Mouse (Mus musculus): ENCODE measurements around the gene Gpatch2l. TPM values are rescaled to one million over a fixed set of nuclear protein-coding genes. Genes with fewer than 3 reads are reported as not detected.

Gpatch2l gene
- total and polyA plus RNA-seq, 3 experiments = 5.5 to 8.5 (median 8.0) TPM

- in situ Hi-C loops (cut with MboI; ENCODE audit: low pct_ligation_motif_present, low pct_unique_long_range_greater_than_20kb, low sequenced_read_pairs) = no loop called here
- peak; percentile 43 for TF ChIP-seq SMC3 (IDR thresholded peaks at IDR 0.05; ENCODE audit: low read depth, low read length)
- no peak for TF ChIP-seq POLR2A (IDR thresholded peaks at IDR 0.05; ENCODE audit: low read depth, low read length)
- peak; percentile 44 for TF ChIP-seq RAD21 (IDR thresholded peaks at IDR 0.05; ENCODE audit: low read depth, low read length)
- peak; percentile 14 to 52; a peak in 2 of 4 replicates for TF ChIP-seq CTCF (conservative IDR thresholded peaks at IDR 0.05 in 1 of 2, IDR thresholded peaks at IDR 0.05 in 1 of 2; ENCODE audit: low read depth in 2 of 2, low read length in 2 of 2)
- TF ChIP-seq MXI1 (IDR thresholded peaks at IDR 0.05; ENCODE audit: low read depth, low read length) = no peak
- TF ChIP-seq ZNF384 (IDR thresholded peaks at IDR 0.05; ENCODE audit: low read depth, low read length) = no peak
- no peaks in the 10 kb centered on the region for H3K27me3 ChIP-seq (replicated peaks)
- no peak overlapping the region for H3K4me2 ChIP-seq (ENCODE audit: insufficient read depth, low read depth, poor library complexity, severe bottlenecking)
- dilution Hi-C loops (cut with MboI; ENCODE audit: extremely low pct_ligation_motif_present, extremely low pct_unique_long_range_greater_than_20kb, low sequenced_read_pairs) = no loop called here
- H3K79me2 ChIP-seq (replicated peaks; ENCODE audit: control insufficient read depth, extremely low read depth, insufficient read depth, poor library complexity, severe bottlenecking) = no peaks in the 10 kb centered on the region
- peaks cover 0 to 5% of the 10 kb centered on the region in 2 experiments for H3K36me3 ChIP-seq (replicated peaks in 1 of 2; ENCODE audit: control insufficient read depth in 1 of 2, insufficient read depth in 1 of 2, low read length in 1 of 2)
- peak; percentile 8 for DNase-seq (ENCODE audit: extremely low read depth)
- no peak overlapping the region for H3K9ac ChIP-seq (ENCODE audit: insufficient read depth, low read depth)
- H3K4me1 ChIP-seq (ENCODE audit: control insufficient read depth in 1 of 2, insufficient read depth in 2 of 2) = no peaks in the 10 kb centered on the region
- no peak overlapping the region for H3K27ac ChIP-seq (ENCODE audit: insufficient read depth, low read depth)
- H3K9me3 ChIP-seq (replicated peaks; ENCODE audit: low read length) = peaks cover 2% of the 10 kb centered on the region
- no peak overlapping the region for H3K4me3 ChIP-seq (replicated peaks in 1 of 3; ENCODE audit: low read depth in 2 of 3, low read length in 2 of 3, poor library complexity in 1 of 3)
These were observed 55.8 kb downstream of the Gpatch2l start for GRCm38 (mm10) chr12:86297450-86297849.

- dilution Hi-C loops (cut with MboI; ENCODE audit: extremely low pct_ligation_motif_present, extremely low pct_unique_long_range_greater_than_20kb, low sequenced_read_pairs) = no loop called here
- in situ Hi-C loops (cut with MboI; ENCODE audit: low pct_ligation_motif_present, low pct_unique_long_range_greater_than_20kb, low sequenced_read_pairs) = no loop called here
- H3K9me3 ChIP-seq (replicated peaks; ENCODE audit: low read length) = no peaks in the 10 kb centered on the region
- H3K79me2 ChIP-seq (replicated peaks; ENCODE audit: control insufficient read depth, extremely low read depth, insufficient read depth, poor library complexity, severe bottlenecking) = no peaks in the 10 kb centered on the region
- no peak overlapping the region for H3K4me2 ChIP-seq (ENCODE audit: insufficient read depth, low read depth, poor library complexity, severe bottlenecking)
- H3K27me3 ChIP-seq (replicated peaks) = no peaks in the 10 kb centered on the region
- no peaks in the 10 kb centered on the region for H3K4me1 ChIP-seq (ENCODE audit: control insufficient read depth in 1 of 2, insufficient read depth in 2 of 2)
- TF ChIP-seq BHLHE40 (IDR thresholded peaks at IDR 0.05; ENCODE audit: low read depth, low read length) (0 out of 2 replicates have a peak, but pooled peaks have one; percentile 9), ETS1 (conservative IDR thresholded peaks at IDR 0.05; ENCODE audit: low read depth, low read length) (no peak)
- no peak overlapping the region for H3K4me3 ChIP-seq (replicated peaks in 1 of 3; ENCODE audit: low read depth in 2 of 3, low read length in 2 of 3, poor library complexity in 1 of 3)
- no peak overlapping the region for H3K27ac ChIP-seq (ENCODE audit: insufficient read depth, low read depth)
- H3K9ac ChIP-seq (ENCODE audit: insufficient read depth, low read depth) = no peak overlapping the region
- no peaks in the 10 kb centered on the region for H3K36me3 ChIP-seq (replicated peaks in 1 of 2; ENCODE audit: control insufficient read depth in 1 of 2, insufficient read depth in 1 of 2, low read length in 1 of 2)
- no peak for DNase-seq (ENCODE audit: extremely low read depth)
These were observed 61.3 kb downstream of the Gpatch2l start for GRCm38 (mm10) chr12:86302973-86303372.

GRCm38 (mm10) chr12:86305045-86305444 is 63.4 kb downstream of the Gpatch2l start:
- Histone ChIP-seq H3K4me3 (replicated peaks in 1 of 3; ENCODE audit: low read depth in 2 of 3, low read length in 2 of 3, poor library complexity in 1 of 3) (no peak overlapping the region), H3K27me3 (replicated peaks) (no peaks in the 10 kb centered on the region), H3K27ac (ENCODE audit: insufficient read depth, low read depth) (no peak overlapping the region), H3K36me3 (replicated peaks in 1 of 2; ENCODE audit: control insufficient read depth in 1 of 2, insufficient read depth in 1 of 2, low read length in 1 of 2) (no peaks in the 10 kb centered on the region), H3K9ac (ENCODE audit: insufficient read depth, low read depth) (no peak overlapping the region), H3K9me3 (replicated peaks; ENCODE audit: low read length) (no peaks in the 10 kb centered on the region), H3K4me1 (ENCODE audit: control insufficient read depth in 1 of 2, insufficient read depth in 2 of 2) (no peaks in the 10 kb centered on the region), H3K79me2 (replicated peaks; ENCODE audit: control insufficient read depth, extremely low read depth, insufficient read depth, poor library complexity, severe bottlenecking) (no peaks in the 10 kb centered on the region), H3K4me2 (ENCODE audit: insufficient read depth, low read depth, poor library complexity, severe bottlenecking) (no peak overlapping the region)
- DNase-seq (ENCODE audit: extremely low read depth) = no peak
- TF ChIP-seq USF1 (IDR thresholded peaks at IDR 0.05; ENCODE audit: low read depth, low read length) (no peak), SIN3A (IDR thresholded peaks at IDR 0.05; ENCODE audit: low read length) (no peak), MAX (IDR thresholded peaks at IDR 0.05; ENCODE audit: low read length) (no peak), KAT2A (IDR thresholded peaks at IDR 0.05; ENCODE audit: insufficient replicate concordance, low read length) (no peak), USF2 (conservative IDR thresholded peaks at IDR 0.05; ENCODE audit: low read depth, low read length) (no peak), JUN (IDR thresholded peaks at IDR 0.05; ENCODE audit: insufficient read depth, low read depth, low read length) (no peak), NELFE (IDR thresholded peaks at IDR 0.05; ENCODE audit: low read depth, low read length) (no peak), ETS1 (conservative IDR thresholded peaks at IDR 0.05; ENCODE audit: low read depth, low read length) (no peak), MXI1 (IDR thresholded peaks at IDR 0.05; ENCODE audit: low read depth, low read length) (no peak), ELF1 (IDR thresholded peaks at IDR 0.05; ENCODE audit: low read depth, low read length) (no peak), MAFK (IDR thresholded peaks at IDR 0.05; ENCODE audit: insufficient replicate concordance, low read length) (no peak), MYC (IDR thresholded peaks at IDR 0.05; ENCODE audit: low read depth, low read length) (no peak), ZKSCAN1 (IDR thresholded peaks at IDR 0.05; ENCODE audit: borderline replicate concordance, low read depth, low read length) (no peak), POLR2AphosphoS2 (IDR thresholded peaks at IDR 0.05; ENCODE audit: low read depth, low read length) (no peak), ZNF384 (IDR thresholded peaks at IDR 0.05; ENCODE audit: low read depth, low read length) (no peak), EP300 (IDR thresholded peaks at IDR 0.05; ENCODE audit: low read length) (no peak), CHD2 (IDR thresholded peaks at IDR 0.05; ENCODE audit: low read length) (no peak), RCOR1 (conservative IDR thresholded peaks at IDR 0.05; ENCODE audit: low read depth, low read length) (no peak)
- dilution Hi-C loops (cut with MboI; ENCODE audit: extremely low pct_ligation_motif_present, extremely low pct_unique_long_range_greater_than_20kb, low sequenced_read_pairs) (no loop called here), in situ Hi-C loops (cut with MboI; ENCODE audit: low pct_ligation_motif_present, low pct_unique_long_range_greater_than_20kb, low sequenced_read_pairs) (no loop called here)
